Mouse (Mus musculus): ENCODE data around the gene Sh2d7. TPM values are rescaled to one million over a fixed set of nuclear protein-coding genes. Genes with fewer than 3 reads are reported as not detected.
"Not testable (repeated sequence)": the region's sequence is repeated elsewhere in the genome, so short reads cannot be mapped to it uniquely, and the experiment has no call there.

Sh2d7 gene
- polyA plus RNA-seq, 1 experiment from 2014 or later, result not detected

GRCm38 (mm10) chr9:54585839-54586198 lies 47.0 kb downstream of the Sh2d7 start:
- ATAC-seq, result no peak

GRCm38 (mm10) chr9:54586199-54587061 lies 47.6 kb downstream of the Sh2d7 start, which contains the start of gene Idh3a:
Idh3a (plus strand) TSS chr9:54586334.
- peak; percentile 99 for DNase-seq
- Histone ChIP-seq H3K27ac (ENCODE audit: low read depth) (peak within 1 kb of the TSS; percentile 84), H3K4me3 (ENCODE audit: low read depth, low read length) (peak within 1 kb of the TSS; percentile 88), H3K9me3 (ENCODE audit: low read length) (no peaks in the 10 kb centered on the region), H3K36me3 (replicated peaks; ENCODE audit: insufficient read depth, low read length) (peaks cover 11% of the 10 kb centered on the region), H3K9ac (replicated peaks) (peak within 1 kb of the TSS; percentile 84), H3K27me3 (ENCODE audit: insufficient read depth, low read length) (no peaks in the 10 kb centered on the region), H3K4me2 (ENCODE audit: low read depth, low read length) (peak within 1 kb of the TSS; percentile 96), H3K4me1 (ENCODE audit: insufficient read depth) (peaks cover 21% of the 10 kb centered on the region)
- no peak for TF ChIP-seq EP300 (IDR thresholded peaks at IDR 0.05; ENCODE audit: low read depth)
- no peak for TF ChIP-seq CTCF (IDR thresholded peaks at IDR 0.05; ENCODE audit: low read depth)
- WGBS (ENCODE audit: insufficient replicate concordance), result 1% methylated on average over 72 of the region's 73 CpGs
- peak; percentile 97 for ATAC-seq

More at GRCm38 (mm10) chr9:54585839-54586198, 47.0 kb downstream of the Sh2d7 start:
- peak overlapping the region; percentile 64; the same call in 1 of the 2 replicates for H3K27ac ChIP-seq (ENCODE audit: low read depth)
- H3K27me3 ChIP-seq (ENCODE audit: insufficient read depth, low read length), result no peaks in the 10 kb centered on the region
- DNase-seq, result no peak
- H3K4me3 ChIP-seq (ENCODE audit: low read depth, low read length), result peak overlapping the region; percentile 88
- peaks cover 7% of the 10 kb centered on the region for H3K36me3 ChIP-seq (replicated peaks; ENCODE audit: insufficient read depth, low read length)
- no peaks in the 10 kb centered on the region for H3K9me3 ChIP-seq (ENCODE audit: low read length)
- peaks cover 21% of the 10 kb centered on the region for H3K4me1 ChIP-seq (ENCODE audit: insufficient read depth)
- peak overlapping the region; percentile 48 for H3K9ac ChIP-seq (replicated peaks)
- 25% methylated on average over 5 of the region's 5 CpGs for whole genome bisulfite sequencing (ENCODE audit: insufficient replicate concordance)
- H3K4me2 ChIP-seq (ENCODE audit: low read depth, low read length), result peak overlapping the region; percentile 96
- TF ChIP-seq CTCF (IDR thresholded peaks at IDR 0.05; ENCODE audit: low read depth) (no peak), EP300 (IDR thresholded peaks at IDR 0.05; ENCODE audit: low read depth) (no peak)

- 76% methylated on average over 4 of the region's 4 CpGs for WGBS (ENCODE audit: insufficient replicate concordance)
- Histone ChIP-seq H3K4me2 (ENCODE audit: low read depth, low read length) (peak overlapping the region; percentile 96), H3K27me3 (ENCODE audit: insufficient read depth, low read length) (no peaks in the 10 kb centered on the region), H3K9ac (replicated peaks) (peak overlapping the region; percentile 84), H3K4me3 (ENCODE audit: low read depth, low read length) (peak overlapping the region; percentile 88), H3K4me1 (ENCODE audit: insufficient read depth) (peaks cover 21% of the 10 kb centered on the region), H3K27ac (ENCODE audit: low read depth) (no peak overlapping the region), H3K36me3 (replicated peaks; ENCODE audit: insufficient read depth, low read length) (peaks cover 20% of the 10 kb centered on the region), H3K9me3 (ENCODE audit: low read length) (no peaks in the 10 kb centered on the region)
- DNase-seq (no peak), ATAC-seq (no peak)
- TF ChIP-seq EP300 (IDR thresholded peaks at IDR 0.05; ENCODE audit: low read depth) (no peak), CTCF (IDR thresholded peaks at IDR 0.05; ENCODE audit: low read depth) (no peak)
Observed at GRCm38 (mm10) chr9:54587863-54588262, 49.1 kb downstream of the Sh2d7 start.

- not testable (repeated sequence) for DNase-seq; H3K27me3 ChIP-seq (ENCODE audit: insufficient read depth, low read length); H3K9ac ChIP-seq (replicated peaks); H3K4me2 ChIP-seq (ENCODE audit: low read depth, low read length); H3K27ac ChIP-seq (ENCODE audit: low read depth); H3K9me3 ChIP-seq (ENCODE audit: low read length); H3K4me3 ChIP-seq (ENCODE audit: low read depth, low read length); H3K4me1 ChIP-seq (ENCODE audit: insufficient read depth)
- peak; percentile 40; the same call in 1 of the 2 replicates for ATAC-seq
- 89% methylated on average over 4 of the region's 4 CpGs for WGBS (ENCODE audit: insufficient replicate concordance)
- H3K36me3 ChIP-seq (replicated peaks; ENCODE audit: insufficient read depth, low read length), result peaks cover 63% of the 10 kb centered on the region
Observed at GRCm38 (mm10) chr9:54593652-54594051, 54.9 kb downstream of the Sh2d7 start.

Other genes with a start within 250 kb of the Sh2d7 start
- 3.3 and 3.8 TPM in 2 replicates for gene Dmxl2, start 37.4 kb upstream of the Sh2d7 start, polyA plus RNA-seq (2015; fragmentation: Nextera tagmentation; extraction: Ambion mirVana)
- gene Cib2, start 21.2 kb downstream of the Sh2d7 start, polyA plus RNA-seq (2015; fragmentation: Nextera tagmentation; extraction: Ambion mirVana), result 0.99 and 1.3 TPM in 2 replicates
- 74.6 and 79.2 TPM in 2 replicates for gene Idh3a, start 47.4 kb downstream of the Sh2d7 start, polyA plus RNA-seq (2015; fragmentation: Nextera tagmentation; extraction: Ambion mirVana)
- gene Acsbg1, start 122.9 kb downstream of the Sh2d7 start, polyA plus RNA-seq (2015; fragmentation: Nextera tagmentation; extraction: Ambion mirVana), result 0.12 and 0.13 TPM in 2 replicates
- gene Dnaja4, start 159.9 kb downstream of the Sh2d7 start, polyA plus RNA-seq (2015; fragmentation: Nextera tagmentation; extraction: Ambion mirVana), result 6.0 and 6.8 TPM in 2 replicates
- gene Wdr61, start 195.5 kb downstream of the Sh2d7 start, polyA plus RNA-seq (2015; fragmentation: Nextera tagmentation; extraction: Ambion mirVana), result 72.1 and 75.4 TPM in 2 replicates
- gene Crabp1, start 225.8 kb downstream of the Sh2d7 start, polyA plus RNA-seq (2015; fragmentation: Nextera tagmentation; extraction: Ambion mirVana), result not detected in 2 replicates